Mouse (Mus musculus): ENCODE results near the gene Jun. TPM values are rescaled to one million over a fixed set of nuclear protein-coding genes. Genes with fewer than 3 reads are reported as not detected.

Gene Jun
- 25.2 and 38.7 TPM in 2 replicates for polyA plus RNA-seq (2014; fragmentation: Nextera tagmentation; extraction: Ambion mirVana)

DNA sequence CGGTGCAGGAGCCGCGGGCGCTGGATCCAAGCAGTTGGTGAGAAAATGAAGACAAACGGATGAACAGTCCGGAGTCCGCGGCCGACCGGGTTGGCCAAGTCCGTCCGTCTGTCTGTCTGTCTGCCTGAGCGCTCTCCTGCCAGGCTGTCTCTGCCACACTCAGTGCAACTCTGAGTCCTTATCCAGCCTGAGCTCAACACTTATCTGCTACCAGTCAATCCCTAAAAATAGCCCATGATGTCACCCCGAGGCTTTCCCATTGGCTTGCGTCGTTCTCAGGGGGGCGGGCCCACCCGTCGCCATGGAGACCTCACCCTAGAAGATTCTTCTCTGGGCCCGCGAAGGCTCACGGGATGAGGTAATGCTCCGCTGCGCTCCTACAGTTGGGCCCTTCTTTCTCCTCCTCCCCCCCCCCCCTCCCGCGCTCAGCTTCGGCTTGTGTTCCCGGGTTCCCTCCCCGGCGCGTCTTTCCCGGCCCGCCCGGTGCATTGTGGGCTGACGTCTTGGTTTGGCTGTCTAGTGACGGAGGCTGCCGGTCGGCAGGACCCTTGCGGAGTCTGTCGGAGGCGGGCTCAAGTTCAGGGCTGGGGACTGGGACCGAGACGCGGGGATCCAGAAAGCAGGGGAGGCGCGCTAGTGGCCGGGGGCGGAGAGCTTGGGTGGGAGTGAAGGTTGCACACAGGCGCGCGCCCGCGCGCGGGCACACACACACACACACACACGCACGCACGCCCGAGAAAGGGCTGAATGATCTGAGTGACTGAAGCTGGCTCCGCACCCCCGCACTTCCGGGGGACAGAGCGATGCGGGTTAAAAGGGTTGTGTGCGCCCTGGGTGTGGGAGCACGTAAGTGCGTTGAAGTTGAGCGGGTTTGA, at the start of gene Jun:
Gene Jun, minus strand, starts transcription at position 198 of the 875 bp plus-strand sequence.
- ATAC-seq (ENCODE audit: low read depth) = peak; percentile 95
- Histone ChIP-seq H3K4me2 (ENCODE audit: low read depth, low read length) (peak within 1 kb of the TSS; percentile 76), H3K9me3 (ENCODE audit: control insufficient read depth, low read length) (no peaks in the 10 kb centered on the region), H3K4me3 (ENCODE audit: low read depth, low read length) (peak within 1 kb of the TSS; percentile 51), H3K27ac (ENCODE audit: low read depth, low read length) (peak within 1 kb of the TSS; percentile 95), H3K9ac (replicated peaks; ENCODE audit: low read depth, low read length) (peak within 1 kb of the TSS; percentile 74), H3K36me3 (ENCODE audit: control insufficient read depth, insufficient read depth, low read length) (no peaks in the 10 kb centered on the region), H3K4me1 (ENCODE audit: control insufficient read depth, insufficient read depth, low read length) (no peaks in the 10 kb centered on the region), H3K27me3 (ENCODE audit: control insufficient read depth, insufficient read depth, low read length) (no peaks in the 10 kb centered on the region)
- under 1% methylated on average over 59 of the region's 68 CpGs for WGBS

- Histone ChIP-seq H3K4me3 (ENCODE audit: low read depth, low read length) (no peak overlapping the region), H3K4me2 (ENCODE audit: low read depth, low read length) (no peak overlapping the region), H3K27ac (ENCODE audit: low read depth, low read length) (no peak overlapping the region), H3K9me3 (ENCODE audit: control insufficient read depth, low read length) (peaks cover 3% of the 10 kb centered on the region; the same call in 1 of the 2 replicates), H3K36me3 (ENCODE audit: control insufficient read depth, insufficient read depth, low read length) (no peaks in the 10 kb centered on the region), H3K9ac (replicated peaks; ENCODE audit: low read depth, low read length) (no peak overlapping the region), H3K27me3 (ENCODE audit: control insufficient read depth, insufficient read depth, low read length) (no peaks in the 10 kb centered on the region), H3K4me1 (ENCODE audit: control insufficient read depth, insufficient read depth, low read length) (no peaks in the 10 kb centered on the region)
- 96% methylated on average over 7 of the region's 7 CpGs for WGBS
- no peak for ATAC-seq (ENCODE audit: low read depth)
Measured at GRCm38 (mm10) chr4:95101684-95102083, 49.7 kb upstream of the Jun start.

- Histone ChIP-seq H3K27me3 (ENCODE audit: control insufficient read depth, insufficient read depth, low read length) (no peaks in the 10 kb centered on the region), H3K9me3 (ENCODE audit: control insufficient read depth, low read length) (peaks cover 3% of the 10 kb centered on the region; the same call in 1 of the 2 replicates), H3K36me3 (ENCODE audit: control insufficient read depth, insufficient read depth, low read length) (no peaks in the 10 kb centered on the region), H3K4me2 (ENCODE audit: low read depth, low read length) (no peak overlapping the region), H3K4me1 (ENCODE audit: control insufficient read depth, insufficient read depth, low read length) (no peaks in the 10 kb centered on the region), H3K4me3 (ENCODE audit: low read depth, low read length) (no peak overlapping the region), H3K27ac (ENCODE audit: low read depth, low read length) (no peak overlapping the region), H3K9ac (replicated peaks; ENCODE audit: low read depth, low read length) (no peak overlapping the region)
- ATAC-seq (ENCODE audit: low read depth) = no peak
Measured at GRCm38 (mm10) chr4:95100694-95101093, 48.7 kb upstream of the Jun start.

DNA sequence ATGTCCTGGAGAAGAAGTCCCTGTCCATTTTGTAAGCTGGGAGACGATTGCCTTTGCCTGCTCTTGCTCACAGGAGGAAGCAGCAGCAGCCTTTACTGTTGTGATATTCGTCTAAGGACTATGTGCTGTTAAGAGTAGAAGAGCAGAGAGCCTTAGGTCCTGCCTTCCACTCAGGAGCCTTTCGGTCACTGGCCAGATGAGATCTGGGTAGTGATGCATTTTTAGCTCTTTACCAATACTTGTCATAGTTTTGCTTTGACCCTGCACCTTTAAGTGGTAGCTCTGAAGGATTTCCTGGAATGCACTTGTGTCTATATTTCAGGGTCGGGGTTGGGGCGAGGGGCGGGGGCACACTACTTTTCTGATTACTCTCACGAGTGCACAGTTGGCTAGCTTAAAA, 47.4 kb upstream of the Jun start:
- Histone ChIP-seq H3K4me2 (ENCODE audit: low read depth, low read length) (no peak overlapping the region), H3K4me3 (ENCODE audit: low read depth, low read length) (no peak overlapping the region), H3K27me3 (ENCODE audit: control insufficient read depth, insufficient read depth, low read length) (no peaks in the 10 kb centered on the region), H3K4me1 (ENCODE audit: control insufficient read depth, insufficient read depth, low read length) (no peaks in the 10 kb centered on the region), H3K9me3 (ENCODE audit: control insufficient read depth, low read length) (peaks cover 3% of the 10 kb centered on the region; the same call in 1 of the 2 replicates), H3K9ac (replicated peaks; ENCODE audit: low read depth, low read length) (no peak overlapping the region), H3K27ac (ENCODE audit: low read depth, low read length) (no peak overlapping the region), H3K36me3 (ENCODE audit: control insufficient read depth, insufficient read depth, low read length) (no peaks in the 10 kb centered on the region)
- 86% methylated on average over 7 of the region's 7 CpGs for WGBS
- ATAC-seq (ENCODE audit: low read depth) = no peak

DNA sequence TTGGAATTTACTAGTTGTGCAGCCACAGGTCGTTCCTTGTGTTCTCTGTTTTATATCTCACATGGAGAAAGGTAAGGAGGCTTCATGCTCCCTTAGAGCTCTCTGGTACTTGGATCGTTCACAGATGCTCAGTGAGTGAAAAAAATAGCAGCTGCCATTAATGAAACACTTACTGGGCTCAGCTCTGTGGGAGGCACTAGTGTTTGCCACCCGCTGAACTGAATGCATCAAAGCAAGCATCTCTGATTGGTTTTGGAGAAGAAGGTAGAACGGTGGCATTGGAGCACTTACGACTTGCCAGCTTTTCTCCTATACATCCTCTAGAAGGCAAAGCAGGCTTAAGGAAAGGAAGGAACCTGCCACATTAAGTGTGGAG, 46.7 kb upstream of the Jun start:
- H3K27me3 ChIP-seq (ENCODE audit: control insufficient read depth, insufficient read depth, low read length) = no peaks in the 10 kb centered on the region
- H3K9me3 ChIP-seq (ENCODE audit: control insufficient read depth, low read length) = peaks cover 3% of the 10 kb centered on the region; the same call in 1 of the 2 replicates
- WGBS = 54% methylated on average over 5 of the region's 5 CpGs
- H3K27ac ChIP-seq (ENCODE audit: low read depth, low read length) = no peak overlapping the region
- H3K4me2 ChIP-seq (ENCODE audit: low read depth, low read length) = no peak overlapping the region
- H3K4me3 ChIP-seq (ENCODE audit: low read depth, low read length) = no peak overlapping the region
- no peak overlapping the region for H3K9ac ChIP-seq (replicated peaks; ENCODE audit: low read depth, low read length)
- ATAC-seq (ENCODE audit: low read depth) = no peak
- no peaks in the 10 kb centered on the region for H3K4me1 ChIP-seq (ENCODE audit: control insufficient read depth, insufficient read depth, low read length)
- H3K36me3 ChIP-seq (ENCODE audit: control insufficient read depth, insufficient read depth, low read length) = no peaks in the 10 kb centered on the region

- Histone ChIP-seq H3K9ac (replicated peaks; ENCODE audit: low read depth, low read length) (no peak overlapping the region), H3K4me2 (ENCODE audit: low read depth, low read length) (no peak overlapping the region), H3K36me3 (ENCODE audit: control insufficient read depth, insufficient read depth, low read length) (no peaks in the 10 kb centered on the region), H3K4me1 (ENCODE audit: control insufficient read depth, insufficient read depth, low read length) (no peaks in the 10 kb centered on the region), H3K27me3 (ENCODE audit: control insufficient read depth, insufficient read depth, low read length) (no peaks in the 10 kb centered on the region), H3K27ac (ENCODE audit: low read depth, low read length) (no peak overlapping the region), H3K9me3 (ENCODE audit: control insufficient read depth, low read length) (peaks cover 3% of the 10 kb centered on the region; the same call in 1 of the 2 replicates), H3K4me3 (ENCODE audit: low read depth, low read length) (no peak overlapping the region)
- WGBS = 66% methylated on average over 10 of the region's 10 CpGs
- ATAC-seq (ENCODE audit: low read depth) = no peak
Measured at GRCm38 (mm10) chr4:95097942-95098721, 46.1 kb upstream of the Jun start.

- WGBS = 83% methylated on average over 2 of the region's 2 CpGs
- Histone ChIP-seq H3K36me3 (ENCODE audit: control insufficient read depth, insufficient read depth, low read length) (no peaks in the 10 kb centered on the region), H3K27me3 (ENCODE audit: control insufficient read depth, insufficient read depth, low read length) (no peaks in the 10 kb centered on the region), H3K4me3 (ENCODE audit: low read depth, low read length) (no peak overlapping the region), H3K4me2 (ENCODE audit: low read depth, low read length) (no peak overlapping the region), H3K27ac (ENCODE audit: low read depth, low read length) (no peak overlapping the region), H3K4me1 (ENCODE audit: control insufficient read depth, insufficient read depth, low read length) (no peaks in the 10 kb centered on the region), H3K9me3 (ENCODE audit: control insufficient read depth, low read length) (peaks cover 2% of the 10 kb centered on the region; the same call in 1 of the 2 replicates), H3K9ac (replicated peaks; ENCODE audit: low read depth, low read length) (no peak overlapping the region)
- ATAC-seq (ENCODE audit: low read depth) = no peak
Measured at GRCm38 (mm10) chr4:95096731-95097130, 44.7 kb upstream of the Jun start.

GRCm38 (mm10) chr4:95095911-95096310, 43.9 kb upstream of the Jun start:
- H3K27ac ChIP-seq (ENCODE audit: low read depth, low read length) = no peak overlapping the region
- no peaks in the 10 kb centered on the region for H3K27me3 ChIP-seq (ENCODE audit: control insufficient read depth, insufficient read depth, low read length)
- no peaks in the 10 kb centered on the region for H3K36me3 ChIP-seq (ENCODE audit: control insufficient read depth, insufficient read depth, low read length)
- H3K4me2 ChIP-seq (ENCODE audit: low read depth, low read length) = no peak overlapping the region
- H3K4me1 ChIP-seq (ENCODE audit: control insufficient read depth, insufficient read depth, low read length) = no peaks in the 10 kb centered on the region
- ATAC-seq (ENCODE audit: low read depth) = no peak
- no peaks in the 10 kb centered on the region for H3K9me3 ChIP-seq (ENCODE audit: control insufficient read depth, low read length)
- no peak overlapping the region for H3K9ac ChIP-seq (replicated peaks; ENCODE audit: low read depth, low read length)
- H3K4me3 ChIP-seq (ENCODE audit: low read depth, low read length) = no peak overlapping the region
- WGBS = 85% methylated on average over 6 of the region's 6 CpGs

DNA sequence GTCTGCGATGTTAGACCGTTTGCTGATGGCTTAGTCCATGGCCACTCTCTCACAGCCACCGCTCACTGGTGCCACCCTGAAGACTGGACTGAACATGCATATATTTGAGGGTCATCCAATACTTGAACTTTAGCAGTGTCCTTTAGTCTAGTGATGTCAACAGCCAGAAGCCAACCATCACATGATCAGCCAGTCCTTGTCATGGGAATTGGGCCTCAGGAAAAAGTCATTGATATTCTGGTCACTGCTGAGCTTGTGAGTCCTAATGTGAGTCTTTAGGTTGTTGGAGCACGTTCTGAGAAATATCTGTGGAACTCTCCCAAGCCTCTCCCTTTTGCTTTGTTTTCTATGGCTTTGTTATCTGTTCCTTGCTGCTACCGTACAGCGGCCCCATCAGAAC, 43.3 kb upstream of the Jun start:
- no peaks in the 10 kb centered on the region for H3K27me3 ChIP-seq (ENCODE audit: control insufficient read depth, insufficient read depth, low read length)
- H3K27ac ChIP-seq (ENCODE audit: low read depth, low read length) = no peak overlapping the region
- 90% methylated on average over 6 of the region's 6 CpGs for WGBS
- no peak overlapping the region for H3K9ac ChIP-seq (replicated peaks; ENCODE audit: low read depth, low read length)
- H3K9me3 ChIP-seq (ENCODE audit: control insufficient read depth, low read length) = no peaks in the 10 kb centered on the region
- no peaks in the 10 kb centered on the region for H3K36me3 ChIP-seq (ENCODE audit: control insufficient read depth, insufficient read depth, low read length)
- H3K4me2 ChIP-seq (ENCODE audit: low read depth, low read length) = no peak overlapping the region
- no peaks in the 10 kb centered on the region for H3K4me1 ChIP-seq (ENCODE audit: control insufficient read depth, insufficient read depth, low read length)
- no peak for ATAC-seq (ENCODE audit: low read depth)
- no peak overlapping the region for H3K4me3 ChIP-seq (ENCODE audit: low read depth, low read length)
